Mouse (Mus musculus) olfactory bulb, adult 2 months (tissue): Measurements from ENCODE around the gene Rfx5.

Source experiments
- CTCF ChIP-seq: fragments of 200-500 bp; IDR thresholded peaks from 2 replicates; pipeline ENCODE4 v1.5.1; 2012; ENCODE audit warnings: low read depth, mild to moderate bottlenecking, low read length, moderate library complexity; ENCODE audit not compliant: insufficient read depth
- POLR2A ChIP-seq: fragments of 200-500 bp; IDR thresholded peaks from 2 replicates; pipeline ENCODE4 v1.6.1; 2012; ENCODE audit warnings: mild to moderate bottlenecking, low read depth, low read length, moderate library complexity; ENCODE audit not compliant: insufficient read depth

DNA sequence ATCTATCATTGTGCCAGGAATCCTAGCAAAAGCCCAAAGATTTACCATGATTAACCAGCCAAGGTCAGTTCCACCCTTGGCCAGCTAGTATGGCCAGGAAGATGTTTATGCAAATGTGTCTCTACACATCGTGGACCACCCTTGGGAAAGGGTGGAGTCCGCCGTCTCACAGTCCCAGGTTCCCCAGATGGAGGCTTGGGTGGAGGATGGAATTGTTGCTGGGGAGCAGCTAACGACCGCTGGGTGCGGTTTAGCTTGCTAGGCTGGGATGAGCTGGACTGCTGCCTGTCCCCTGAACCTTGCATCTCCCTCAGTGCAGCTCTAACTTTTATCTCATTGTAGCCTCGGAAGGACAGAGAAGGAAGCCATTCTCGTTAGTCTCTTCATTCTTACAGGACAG lies 6.0 kb downstream of the Rfx5 start:
- TF ChIP-seq CTCF = no peak
- no peak for TF ChIP-seq POLR2A
